Mouse (Mus musculus) effector memory CD4-positive, alpha-beta T cell, adult 7 months (primary cell): ENCODE measurements around the gene Cnn1. TPM values are rescaled to one million over a fixed set of nuclear protein-coding genes. Genes with fewer than 3 reads are reported as not detected.

ENCODE experiments used
- polyA plus RNA-seq: library from polyadenylated mRNA; unstranded; fragments of 100-300 nt; shearing (Covaris generic); gene quantifications from one replicate; pipeline ENCODE4 v1.2.1, GENCODE M21; 2017

Cnn1 gene
- polyA plus RNA-seq, result not detected

GRCm38 (mm10) chr9:22098993-22099696, at the start of gene Cnn1:
Gene Cnn1, plus strand, starts transcription at chr9:22099216.

GRCm38 (mm10) chr9:22051958-22052254, 47.1 kb upstream of the Cnn1 start, which contains the start of gene Elavl3:
Gene Elavl3, minus strand, starts transcription at chr9:22052023.

GRCm38 (mm10) chr9:22070791-22071573, 28.0 kb upstream of the Cnn1 start, which contains the start of the genes Gm49318 and Zfp653:
Gene Gm49318, minus strand, starts transcription at chr9:22071259.
Gene Zfp653, minus strand, starts transcription at chr9:22071376.

GRCm38 (mm10) chr9:22085022-22085834, 13.8 kb upstream of the Cnn1 start, which contains the start of gene Ecsit:
Gene Ecsit, minus strand, starts transcription at chr9:22085438.

DNA sequence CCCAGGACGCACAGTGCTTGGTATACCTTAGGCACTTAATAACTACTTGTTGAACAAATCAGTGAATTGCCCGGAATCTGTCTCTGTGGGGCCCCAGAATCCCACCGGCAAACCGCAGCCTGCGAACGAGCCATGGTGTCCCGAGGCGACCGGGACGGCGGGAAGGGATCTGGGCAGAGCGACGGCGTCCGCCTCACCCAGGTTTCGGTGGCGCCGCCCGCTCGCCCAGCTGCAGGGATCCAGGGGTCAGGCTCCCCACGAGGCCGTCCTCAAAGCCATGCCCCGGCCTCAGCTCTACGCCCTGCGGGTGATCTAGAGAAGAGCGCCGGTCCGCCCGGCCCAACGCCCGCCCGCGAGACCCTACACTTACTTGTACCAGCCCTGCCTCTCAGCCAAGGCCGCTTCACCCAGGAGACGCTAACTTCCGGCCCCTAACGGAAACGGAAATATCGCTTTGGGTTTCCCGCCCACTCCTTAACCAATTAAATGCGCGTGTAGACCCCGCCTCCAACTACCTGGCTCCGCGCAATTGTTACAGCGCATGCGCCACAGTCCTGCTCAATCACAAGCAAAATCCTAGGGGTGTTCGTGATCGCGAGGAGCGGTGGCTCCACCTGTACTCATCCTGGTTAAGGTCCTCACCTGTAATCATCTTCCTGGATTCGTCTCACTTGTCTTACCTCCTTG, 17.9 kb downstream of the Cnn1 start, which contains the start of gene Elof1:
Elof1 (minus strand) TSS at position 433 of the 687 bp plus-strand sequence.

DNA sequence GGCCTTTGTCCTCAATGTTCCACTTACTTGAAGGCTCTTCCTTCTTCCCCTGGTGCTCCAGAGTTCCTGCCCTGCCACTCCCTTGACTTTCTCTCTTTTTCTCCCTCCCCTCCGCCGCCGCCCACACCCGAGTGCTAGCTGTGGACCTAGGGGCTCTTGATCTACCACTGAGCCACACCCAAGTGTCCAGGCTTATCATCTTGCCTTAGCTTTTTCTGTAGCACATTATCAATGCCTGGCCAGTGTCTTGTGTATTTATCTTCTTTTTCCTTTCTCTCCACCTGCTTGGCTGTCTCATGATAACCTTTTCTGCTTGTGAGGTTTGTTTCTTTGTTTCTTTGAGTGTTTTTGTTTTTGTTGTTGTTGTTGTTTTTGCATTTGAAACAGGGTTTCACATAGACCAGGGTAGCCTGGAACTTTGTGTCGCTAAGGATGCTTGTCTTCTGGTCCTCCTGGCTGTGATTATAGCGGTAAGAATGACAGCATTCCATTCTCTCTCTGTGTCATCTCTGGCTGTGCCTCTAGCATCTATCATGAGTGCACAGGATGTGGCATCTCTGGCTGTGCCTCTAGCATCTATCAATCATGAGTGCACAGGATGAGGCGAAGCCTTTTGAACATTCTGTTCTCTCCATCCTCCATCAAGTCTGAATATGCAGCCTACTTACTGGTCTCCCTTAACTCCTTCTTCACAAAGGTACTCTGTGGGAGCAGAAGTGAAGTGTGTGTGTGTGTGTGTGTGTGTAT, 36.8 kb downstream of the Cnn1 start, which contains the start of gene Acp5:
Acp5 (minus strand) TSS at position 68 of the 747 bp plus-strand sequence.

DNA sequence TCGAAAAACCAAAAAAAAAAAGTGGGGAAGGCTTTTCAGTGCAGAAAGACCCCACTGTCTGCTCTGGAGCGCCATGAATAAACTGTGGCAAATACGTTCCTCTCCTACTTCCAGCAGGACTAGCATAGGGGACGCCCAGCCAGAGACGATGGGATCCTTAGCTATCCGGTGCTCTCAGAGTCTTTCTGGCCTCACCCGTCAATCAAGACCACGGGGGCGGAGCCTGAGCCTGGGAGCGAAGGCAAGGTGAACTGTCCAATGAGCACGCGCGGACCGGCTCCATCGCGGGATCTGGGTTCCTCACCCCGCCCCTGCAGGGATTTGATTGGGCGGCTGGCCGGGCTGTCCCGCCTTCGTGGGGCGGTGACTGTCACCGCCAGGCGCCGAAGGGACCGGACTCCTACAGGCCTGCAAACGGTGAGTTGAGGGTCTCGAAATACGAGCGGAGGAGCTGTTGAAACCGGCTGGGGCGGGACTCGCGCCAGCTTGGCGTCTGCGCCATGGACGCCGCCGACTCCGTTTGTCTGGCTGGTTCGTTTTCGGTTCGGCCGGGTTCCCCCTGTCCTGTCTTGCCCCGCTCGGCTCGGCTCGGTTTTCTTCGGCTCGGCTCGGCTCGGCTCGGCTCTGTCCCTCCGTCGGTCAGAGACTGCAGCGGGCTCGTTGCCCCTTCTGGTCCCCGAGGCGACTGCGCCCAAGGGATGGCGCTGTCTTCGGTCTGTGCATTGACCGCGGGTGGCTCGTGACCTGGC, 57.7 kb downstream of the Cnn1 start, which contains the start of gene Pigyl:
Pigyl (plus strand) TSS at position 350 of the 749 bp plus-strand sequence.

Other genes starting within 250 kb of the Cnn1 start
- gene Dock6, start 246.6 kb upstream of the Cnn1 start, polyA plus RNA-seq, result 5.8 TPM
- 9.4 TPM for gene Rab3d, start 181.0 kb upstream of the Cnn1 start, polyA plus RNA-seq
- gene Ccdc159, start 171.7 kb upstream of the Cnn1 start, polyA plus RNA-seq, result 0.54 TPM
- 0.51 TPM for gene Tmem205, start 171.7 kb upstream of the Cnn1 start, polyA plus RNA-seq
- gene Plppr2, start 162.2 kb upstream of the Cnn1 start, polyA plus RNA-seq, result 2.8 TPM
- gene Swsap1, start 143.5 kb upstream of the Cnn1 start, polyA plus RNA-seq, result 5.5 TPM
- gene Epor, start 135.7 kb upstream of the Cnn1 start, polyA plus RNA-seq, result not detected
- not detected for gene Rgl3, start 109.8 kb upstream of the Cnn1 start, polyA plus RNA-seq
- gene Ccdc151, start 96.6 kb upstream of the Cnn1 start, polyA plus RNA-seq, result not detected
- 58.9 TPM for gene Prkcsh, start 96.4 kb upstream of the Cnn1 start, polyA plus RNA-seq
- gene Elavl3, start 47.2 kb upstream of the Cnn1 start, polyA plus RNA-seq, result 0.16 TPM
- gene Gm49318, start 28.0 kb upstream of the Cnn1 start, polyA plus RNA-seq, result not detected
- gene Zfp653, start 27.8 kb upstream of the Cnn1 start, polyA plus RNA-seq, result 20.1 TPM
- 25.1 TPM for gene Ecsit, start 13.8 kb upstream of the Cnn1 start, polyA plus RNA-seq
- gene Elof1, start 18.0 kb downstream of the Cnn1 start, polyA plus RNA-seq, result 28.6 TPM
- gene Acp5, start 36.5 kb downstream of the Cnn1 start, polyA plus RNA-seq, result 193 TPM
- gene Pigyl, start 57.6 kb downstream of the Cnn1 start, polyA plus RNA-seq, result 10.7 TPM
- gene Zfp872, start 88.9 kb downstream of the Cnn1 start, polyA plus RNA-seq, result 0.34 TPM
- gene Zfp809, start 126.5 kb downstream of the Cnn1 start, polyA plus RNA-seq, result 50.9 TPM
- 2.4 TPM for gene Zfp599, start 160.7 kb downstream of the Cnn1 start, polyA plus RNA-seq
- 12.6 TPM for gene Zfp810, start 208.4 kb downstream of the Cnn1 start, polyA plus RNA-seq